Mouse (Mus musculus) intestine, embryonic 14.5 days (tissue): ENCODE data around the gene Ccdc32. TPM values are rescaled to one million over a fixed set of nuclear protein-coding genes. Genes with fewer than 3 reads are reported as not detected.

Experiments used
- ATAC-seq: fragments of 200-750 bp; cut with Nextera tagmentation; replicated peaks from 2 replicates; pipeline ENCODE4 v1.8.0; 2017; ENCODE audit warnings: low read depth, moderate number of reproducible peaks, moderate TSS enrichment, moderate library complexity; ENCODE audit not compliant: low FRiP score, low TSS enrichment
- DNase-seq: peaks from one replicate; pipeline ENCODE4 v3.0.0-alpha.2; 2018; ENCODE audit warnings: low spot score
- H3K27ac ChIP-seq: fragments of 300-500 bp; sonication (generic); 2 replicates; pipeline ENCODE4 v1.5.1; 2014; ENCODE audit warnings: low read depth, mild to moderate bottlenecking, control low read depth
- H3K27me3 ChIP-seq: fragments of 300-500 bp; sonication (generic); replicated peaks from 2 replicates; pipeline ENCODE4 v1.6.1; 2014; ENCODE audit warnings: low read length, control low read depth; ENCODE audit not compliant: control insufficient read depth, insufficient read depth
- H3K36me3 ChIP-seq: fragments of 300-500 bp; sonication (generic); 2 replicates; pipeline ENCODE4 v1.6.1; 2014; ENCODE audit warnings: low read length, control low read depth; ENCODE audit not compliant: control insufficient read depth, insufficient read depth
- H3K4me1 ChIP-seq: fragments of 300-500 bp; sonication (generic); replicated peaks from 2 replicates; pipeline ENCODE4 v1.6.1; 2014; ENCODE audit warnings: low read length, control low read depth, mixed read lengths; ENCODE audit not compliant: control insufficient read depth, insufficient read depth
- H3K4me2 ChIP-seq: fragments of 300-500 bp; sonication (generic); 2 replicates; pipeline ENCODE4 v1.6.1; 2014; ENCODE audit warnings: low read length
- H3K4me3 ChIP-seq: fragments of 300-500 bp; sonication (generic); 2 replicates; pipeline ENCODE4 v1.5.1; 2014; ENCODE audit warnings: low read depth, low read length, control low read depth, mixed read lengths
- H3K9ac ChIP-seq: fragments of 300-500 bp; sonication (generic); 2 replicates; pipeline ENCODE4 v1.6.1; 2014; ENCODE audit warnings: mild to moderate bottlenecking, low read length
- H3K9me3 ChIP-seq: fragments of 300-500 bp; sonication (generic); 2 replicates; pipeline ENCODE4 v1.6.1; 2016; ENCODE audit warnings: low read length, control low read depth; ENCODE audit not compliant: control insufficient read depth
- WGBS: fragments of 180-500 bp; shearing (Covaris S2); extraction: QIAGEN DNeasy Blood & Tissue Kit; methylation state at CpG from one replicate; pipeline ENCODE4 v1.1.7; 2014; 5-methylcytosine and 5-hydroxymethylcytosine counted together
- polyA plus RNA-seq: library from polyadenylated mRNA; unstranded; fragments of >200 nt; fragmentation: Nextera tagmentation; extraction: Ambion mirVana; gene quantifications from 2 replicates; pipeline ENCODE4 v1.2.1, GENCODE M21; 2014

Gene Ccdc32
- polyA plus RNA-seq, 1 experiment from 2014 or later, result 21.0 TPM

GRCm38 (mm10) chr2:118976941-118977340 is 52.3 kb downstream of the Ccdc32 start:
- Histone ChIP-seq H3K27me3 (peaks cover 44% of the 10 kb centered on the region), H3K4me1 (peaks cover 9% of the 10 kb centered on the region; the same call in 1 of the 2 replicates), H3K4me2 (peak overlapping the region; percentile 93), H3K36me3 (no peaks in the 10 kb centered on the region), H3K9me3 (no peaks in the 10 kb centered on the region), H3K9ac (no peak overlapping the region; the same call in 1 of the 2 replicates), H3K4me3 (peak overlapping the region; percentile 61), H3K27ac (no peak overlapping the region)
- DNase-seq, result no peak
- WGBS, result 14% methylated on average over 5 of the region's 5 CpGs
- ATAC-seq, result no peak

- Histone ChIP-seq H3K4me2 (peak overlapping the region; percentile 93), H3K9ac (peak overlapping the region; percentile 51), H3K27me3 (peaks cover 44% of the 10 kb centered on the region), H3K36me3 (no peaks in the 10 kb centered on the region), H3K9me3 (no peaks in the 10 kb centered on the region), H3K4me3 (peak overlapping the region; percentile 61), H3K27ac (no peak overlapping the region), H3K4me1 (peaks cover 9% of the 10 kb centered on the region; the same call in 1 of the 2 replicates)
- DNase-seq (peak; percentile 93), ATAC-seq (peak; percentile 81)
- WGBS, result 2% methylated on average over 57 of the region's 57 CpGs
Observed at GRCm38 (mm10) chr2:118976282-118976929, 52.8 kb downstream of the Ccdc32 start.

- H3K9me3 ChIP-seq, result no peaks in the 10 kb centered on the region
- peaks cover 44% of the 10 kb centered on the region for H3K27me3 ChIP-seq
- peak overlapping the region; percentile 93 for H3K4me2 ChIP-seq
- peak overlapping the region; percentile 61 for H3K4me3 ChIP-seq
- 2% methylated on average over 15 of the region's 15 CpGs for WGBS
- no peak for ATAC-seq
- H3K36me3 ChIP-seq, result no peaks in the 10 kb centered on the region
- peaks cover 9% of the 10 kb centered on the region; the same call in 1 of the 2 replicates for H3K4me1 ChIP-seq
- H3K27ac ChIP-seq, result no peak overlapping the region
- peak; percentile 62 for DNase-seq
- H3K9ac ChIP-seq, result peak overlapping the region; percentile 51
Observed at GRCm38 (mm10) chr2:118975855-118976254, 53.3 kb downstream of the Ccdc32 start.

GRCm38 (mm10) chr2:118972687-118973376 is 56.4 kb downstream of the Ccdc32 start:
- WGBS, result 1% methylated on average over 33 of the region's 33 CpGs
- Histone ChIP-seq H3K36me3 (no peaks in the 10 kb centered on the region), H3K9ac (peak overlapping the region; percentile 14; the same call in 1 of the 2 replicates), H3K4me3 (peak overlapping the region; percentile 32), H3K4me2 (peak overlapping the region; percentile 74), H3K4me1 (peaks cover 9% of the 10 kb centered on the region; the same call in 1 of the 2 replicates), H3K27me3 (peaks cover 41% of the 10 kb centered on the region), H3K27ac (no peak overlapping the region), H3K9me3 (no peaks in the 10 kb centered on the region)
- peak; percentile 82 for ATAC-seq
- peak; percentile 96 for DNase-seq

- 75% methylated on average over 5 of the region's 5 CpGs for WGBS
- Histone ChIP-seq H3K27ac (no peak overlapping the region), H3K4me3 (no peak overlapping the region), H3K9ac (no peak overlapping the region), H3K4me2 (peak overlapping the region; percentile 74; the same call in 1 of the 2 replicates), H3K9me3 (no peaks in the 10 kb centered on the region), H3K4me1 (peaks cover 9% of the 10 kb centered on the region; the same call in 1 of the 2 replicates), H3K27me3 (peaks cover 33% of the 10 kb centered on the region), H3K36me3 (no peaks in the 10 kb centered on the region)
- DNase-seq (no peak), ATAC-seq (no peak)
Observed at GRCm38 (mm10) chr2:118972048-118972447, 57.1 kb downstream of the Ccdc32 start.

- ATAC-seq, result no peak
- Histone ChIP-seq H3K4me3 (no peak overlapping the region), H3K9me3 (no peaks in the 10 kb centered on the region), H3K9ac (no peak overlapping the region), H3K27ac (no peak overlapping the region), H3K27me3 (peaks cover 15% of the 10 kb centered on the region), H3K36me3 (no peaks in the 10 kb centered on the region), H3K4me2 (no peak overlapping the region), H3K4me1 (no peaks in the 10 kb centered on the region)
- no peak for DNase-seq
- WGBS, result 80% methylated on average over 11 of the region's 11 CpGs
Observed at GRCm38 (mm10) chr2:118969585-118970147, 59.5 kb downstream of the Ccdc32 start.

Other genes with a start within 250 kb of the Ccdc32 start
- gene Disp2, start 249.7 kb downstream of the Ccdc32 start, polyA plus RNA-seq, result 2.6 and 3.0 TPM in 2 replicates
- 97.9 and 109 TPM in 2 replicates for gene Knstrn, start 215.4 kb downstream of the Ccdc32 start, polyA plus RNA-seq
- 51.6 and 51.9 TPM in 2 replicates for gene Ivd, start 167.4 kb downstream of the Ccdc32 start, polyA plus RNA-seq
- 0.93 and 1.7 TPM in 2 replicates for gene Bahd1, start 129.0 kb downstream of the Ccdc32 start, polyA plus RNA-seq
- gene Chst14, start 102.9 kb downstream of the Ccdc32 start, polyA plus RNA-seq, result 32.2 and 32.7 TPM in 2 replicates
- 4.7 and 4.8 TPM in 2 replicates for gene Rpusd2, start 5.4 kb upstream of the Ccdc32 start, polyA plus RNA-seq
- 40.5 and 46.5 TPM in 2 replicates for gene Knl1, start 17.7 kb upstream of the Ccdc32 start, polyA plus RNA-seq
- gene Rad51, start 83.4 kb upstream of the Ccdc32 start, polyA plus RNA-seq, result 50.2 and 58.2 TPM in 2 replicates
- 33.6 and 38.9 TPM in 2 replicates for gene Rmdn3, start 127.6 kb upstream of the Ccdc32 start, polyA plus RNA-seq
- 11.7 and 12.0 TPM in 2 replicates for gene Gchfr, start 138.4 kb upstream of the Ccdc32 start, polyA plus RNA-seq
- gene Gm14137, start 145.1 kb upstream of the Ccdc32 start, polyA plus RNA-seq, result 0.13 and 0.30 TPM in 2 replicates
- 44.2 and 63.2 TPM in 2 replicates for gene Zfyve19, start 179.2 kb upstream of the Ccdc32 start, polyA plus RNA-seq
- 17.8 and 20.5 TPM in 2 replicates for gene Dnajc17, start 179.4 kb upstream of the Ccdc32 start, polyA plus RNA-seq
- gene Ppp1r14d, start 200.5 kb upstream of the Ccdc32 start, polyA plus RNA-seq, result 3.0 and 3.9 TPM in 2 replicates
- 71.3 and 81.9 TPM in 2 replicates for gene Spint1, start 208.0 kb upstream of the Ccdc32 start, polyA plus RNA-seq
- gene Rhov, start 241.9 kb upstream of the Ccdc32 start, polyA plus RNA-seq, result 0.98 and 2.3 TPM in 2 replicates